Mouse (Mus musculus) CH12.LX (cell line): ENCODE data around the gene Tmem56. TPM values are rescaled to one million over a fixed set of nuclear protein-coding genes. Genes with fewer than 3 reads are reported as not detected.

ENCODE experiments used
- DNase-seq: peaks from one replicate; pipeline ENCODE4 v3.0.0-alpha.2; 2013; ENCODE audit errors: extremely low read depth
- H3K27ac ChIP-seq: 2 replicates; pipeline ENCODE4 v1.5.1; 2012; ENCODE audit warnings: low read depth, mild to moderate bottlenecking, control low read depth, moderate library complexity; ENCODE audit not compliant: insufficient read depth
- H3K27me3 ChIP-seq: replicated peaks from 2 replicates; pipeline ENCODE3; 2012; ENCODE audit warnings: inconsistent platforms
- H3K36me3 ChIP-seq, 2 experiments: replicated peaks in 1 of 2; 2 replicates each; pipeline versions ENCODE3 to v1.6.1; 2012; ENCODE audit warnings: inconsistent platforms in 1 of 2, low read length in 1 of 2, mild to moderate bottlenecking in 1 of 2, mixed read lengths in 1 of 2, moderate library complexity in 1 of 2; ENCODE audit not compliant: control insufficient read depth in 1 of 2, insufficient read depth in 1 of 2
- H3K4me1 ChIP-seq, 2 experiments: 2 replicates each; pipeline ENCODE4 v1.6.1; 2012; ENCODE audit warnings: inconsistent platforms in 1 of 2, moderate library complexity in 1 of 2; ENCODE audit not compliant: insufficient read depth in 2 of 2, control insufficient read depth in 1 of 2
- H3K4me2 ChIP-seq: 2 replicates; pipeline ENCODE4 v1.6.1; 2012; ENCODE audit warnings: low read depth, mild to moderate bottlenecking, control low read depth; ENCODE audit not compliant: poor library complexity, insufficient read depth, severe bottlenecking
- H3K4me3 ChIP-seq, 3 experiments: fragments of 150-350 bp in 1 of 3; sonication (generic) in 1 of 3; replicated peaks in 1 of 3; 2 replicates each; pipeline versions ENCODE3 to v1.5.1; 2011 to 2012; ENCODE audit warnings: low read depth in 2 of 3, low read length in 2 of 3, mild to moderate bottlenecking in 2 of 3, moderate library complexity in 2 of 3, control low read depth in 1 of 3, improper control_type of control experiment in 1 of 3, inconsistent platforms in 1 of 3, mixed read lengths in 1 of 3; ENCODE audit not compliant: poor library complexity in 1 of 3
- H3K79me2 ChIP-seq: replicated peaks from 2 replicates; pipeline ENCODE4 v1.6.1; 2012; ENCODE audit warnings: mild to moderate bottlenecking, moderate library complexity; ENCODE audit not compliant: control insufficient read depth, poor library complexity, insufficient read depth, severe bottlenecking; ENCODE audit errors: extremely low read depth
- H3K9ac ChIP-seq: 2 replicates; pipeline ENCODE4 v1.6.1; 2012; ENCODE audit warnings: low read depth, mild to moderate bottlenecking, control low read depth, moderate library complexity; ENCODE audit not compliant: insufficient read depth
- H3K9me3 ChIP-seq: replicated peaks from 2 replicates; pipeline ENCODE3; 2012; ENCODE audit warnings: low read length, inconsistent platforms, mixed read lengths
- BHLHE40 ChIP-seq: IDR thresholded peaks from 2 replicates; pipeline ENCODE4 v1.6.1; 2011; ENCODE audit warnings: mild to moderate bottlenecking, low read depth, low read length, improper control_type of control experiment
- CTCF ChIP-seq, 2 experiments: IDR thresholded peaks in 1 of 2; conservative IDR thresholded peaks in 1 of 2; 2 replicates each; pipeline ENCODE4 v1.5.1; 2011 to 2012; ENCODE audit warnings: low read depth in 2 of 2, low read length in 2 of 2, improper control_type of control experiment in 1 of 2, inconsistent platforms in 1 of 2, mild to moderate bottlenecking in 1 of 2, moderate library complexity in 1 of 2
- E2F4 ChIP-seq: IDR thresholded peaks from 2 replicates; pipeline ENCODE4 v1.6.1; 2011; ENCODE audit warnings: low read depth, low read length, improper control_type of control experiment; ENCODE audit not compliant: insufficient replicate concordance
- EP300 ChIP-seq: IDR thresholded peaks from 2 replicates; pipeline ENCODE4 v1.6.1; 2011; ENCODE audit warnings: low read length, improper control_type of control experiment
- ETS1 ChIP-seq: conservative IDR thresholded peaks from 2 replicates; pipeline ENCODE4 v1.6.1; 2012; ENCODE audit warnings: low read depth, mild to moderate bottlenecking, inconsistent platforms, low read length, improper control_type of control experiment, moderate library complexity
- HCFC1 ChIP-seq: IDR thresholded peaks from 2 replicates; pipeline ENCODE4 v1.6.1; 2012; ENCODE audit warnings: low read depth, mild to moderate bottlenecking, inconsistent platforms, low read length, improper control_type of control experiment
- JUN ChIP-seq: IDR thresholded peaks from 2 replicates; pipeline ENCODE4 v1.6.1; 2011; ENCODE audit warnings: low read depth, mild to moderate bottlenecking, low read length, improper control_type of control experiment, moderate library complexity; ENCODE audit not compliant: insufficient read depth
- JUND ChIP-seq: conservative IDR thresholded peaks from 2 replicates; pipeline ENCODE4 v1.6.1; 2011; ENCODE audit warnings: low read depth, low read length, improper control_type of control experiment
- KAT2A ChIP-seq: IDR thresholded peaks from 2 replicates; pipeline ENCODE4 v1.6.1; 2012; ENCODE audit warnings: low read length, improper control_type of control experiment, inconsistent platforms; ENCODE audit not compliant: insufficient replicate concordance
- MAX ChIP-seq: IDR thresholded peaks from 2 replicates; pipeline ENCODE4 v1.6.1; 2011; ENCODE audit warnings: low read length, improper control_type of control experiment
- MEF2A ChIP-seq: IDR thresholded peaks from 2 replicates; pipeline ENCODE4 v1.6.1; 2014; ENCODE audit warnings: low read depth, mild to moderate bottlenecking, inconsistent platforms, low read length, improper control_type of control experiment, borderline replicate concordance
- MXI1 ChIP-seq: IDR thresholded peaks from 2 replicates; pipeline ENCODE4 v1.6.1; 2011; ENCODE audit warnings: mild to moderate bottlenecking, low read depth, low read length, improper control_type of control experiment
- MYC ChIP-seq: IDR thresholded peaks from 2 replicates; pipeline ENCODE4 v1.6.1; 2011; ENCODE audit warnings: low read depth, mild to moderate bottlenecking, improper control_type of control experiment, low read length
- NELFE ChIP-seq: IDR thresholded peaks from 2 replicates; pipeline ENCODE4 v1.6.1; 2011; ENCODE audit warnings: low read depth, low read length, improper control_type of control experiment
- NRF1 ChIP-seq: IDR thresholded peaks from 2 replicates; pipeline ENCODE4 v1.6.1; 2014; ENCODE audit warnings: low read depth, mild to moderate bottlenecking, inconsistent platforms, low read length, improper control_type of control experiment, moderate library complexity
- PAX5 ChIP-seq: IDR thresholded peaks from 2 replicates; pipeline ENCODE4 v1.6.1; 2012; ENCODE audit warnings: low read length, inconsistent platforms, mixed read lengths
- POLR2AphosphoS2 ChIP-seq: IDR thresholded peaks from 2 replicates; pipeline ENCODE4 v1.6.1; 2011; ENCODE audit warnings: low read depth, low read length, improper control_type of control experiment
- SIN3A ChIP-seq: IDR thresholded peaks from 2 replicates; pipeline ENCODE4 v1.6.1; 2012; ENCODE audit warnings: low read length, improper control_type of control experiment, inconsistent platforms
- SMC3 ChIP-seq: IDR thresholded peaks from 2 replicates; pipeline ENCODE4 v1.6.1; 2011; ENCODE audit warnings: low read depth, low read length, improper control_type of control experiment
- TBP ChIP-seq: conservative IDR thresholded peaks from 2 replicates; pipeline ENCODE4 v1.6.1; 2011; ENCODE audit warnings: low read depth, low read length, improper control_type of control experiment
- TCF12 ChIP-seq: IDR thresholded peaks from 2 replicates; pipeline ENCODE4 v1.6.1; 2014; ENCODE audit warnings: low read depth, mild to moderate bottlenecking, inconsistent platforms, low read length, improper control_type of control experiment
- USF1 ChIP-seq: IDR thresholded peaks from 2 replicates; pipeline ENCODE4 v1.6.1; 2014; ENCODE audit warnings: low read depth, mild to moderate bottlenecking, inconsistent platforms, low read length, improper control_type of control experiment
- USF2 ChIP-seq: conservative IDR thresholded peaks from 2 replicates; pipeline ENCODE4 v1.6.1; 2011; ENCODE audit warnings: low read depth, low read length, improper control_type of control experiment
- ZC3H11A ChIP-seq: IDR thresholded peaks from 2 replicates; pipeline ENCODE4 v1.6.1; 2012; ENCODE audit warnings: low read depth, mild to moderate bottlenecking, inconsistent platforms, low read length, improper control_type of control experiment
- ZMIZ1 ChIP-seq: IDR thresholded peaks from 2 replicates; pipeline ENCODE4 v1.6.1; 2012; ENCODE audit warnings: low read depth, mild to moderate bottlenecking, inconsistent platforms, low read length, improper control_type of control experiment
- ZNF384 ChIP-seq: IDR thresholded peaks from 2 replicates; pipeline ENCODE4 v1.6.1; 2012; ENCODE audit warnings: low read depth, low read length, improper control_type of control experiment, inconsistent platforms
- dilution Hi-C: fragments of 300-500 bp; cut with MboI; formaldehyde crosslinking; loops from 2 replicates; pipeline ENCODE4 v1.14.3; 2020; ENCODE audit warnings: low sequenced_read_pairs; ENCODE audit not compliant: extremely low pct_unique_long_range_greater_than_20kb, extremely low pct_ligation_motif_present
- in situ Hi-C: fragments of 300-500 bp; cut with MboI; formaldehyde crosslinking; loops from 3 replicates; pipeline ENCODE4 v1.14.3; 2019; ENCODE audit warnings: low sequenced_read_pairs, low pct_ligation_motif_present, low pct_unique_long_range_greater_than_20kb, mixed read lengths
- polyA plus RNA-seq: library from polyadenylated mRNA; unstranded; fragments of >175 nt; gene quantifications from 2 replicates; pipeline ENCODE4 v1.2.1, GENCODE M21; 2012; ENCODE audit warnings: low read depth; ENCODE audit not compliant: insufficient read length
- total RNA-seq, 2 experiments: library from RNA; depleted of rRNA; stranded (reverse); fragments of 300-350 nt in 1 of 2; fragments of >200 nt in 1 of 2; gene quantifications; 2 replicates each; pipeline ENCODE4 v1.2.3; 2012 to 2014

Tmem56 gene
- total and polyA plus RNA-seq, 3 experiments = not detected

DNA sequence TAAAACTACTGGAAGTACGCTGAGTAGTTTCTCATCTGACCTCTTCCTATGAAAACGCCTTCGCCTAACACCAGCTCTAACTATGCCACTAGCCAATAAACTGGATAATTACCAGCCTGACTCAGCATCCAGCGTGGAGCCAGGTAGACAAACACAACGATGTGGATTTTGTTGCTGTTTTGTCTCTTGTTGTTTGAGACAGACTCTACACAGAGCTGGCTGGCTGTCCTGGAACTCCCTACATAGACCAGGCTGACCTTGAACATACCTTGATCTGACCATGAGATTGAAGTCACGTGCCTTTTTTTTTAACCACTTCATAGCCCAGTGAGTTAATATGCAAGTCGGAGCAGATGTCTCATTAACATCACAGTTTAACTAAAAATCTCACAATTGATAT is 27.4 kb downstream of the Tmem56 start:
- Histone ChIP-seq H3K27me3 (no peaks in the 10 kb centered on the region), H3K9me3 (no peaks in the 10 kb centered on the region), H3K9ac (no peak overlapping the region), H3K36me3 (no peaks in the 10 kb centered on the region), H3K79me2 (no peaks in the 10 kb centered on the region), H3K4me1 (no peaks in the 10 kb centered on the region), H3K4me2 (no peak overlapping the region), H3K4me3 (no peak overlapping the region), H3K27ac (no peak overlapping the region)
- in situ Hi-C loops (loop anchor here (5.0 kb wide), 1 partner anchor 37 kb away; the partner anchor contains the start of gene Alg14), dilution Hi-C loops (no loop called here)
- no peak for TF ChIP-seq ZNF384
- TF ChIP-seq KAT2A = no peak
- TF ChIP-seq USF2 = no peak
- TF ChIP-seq MXI1 = no peak
- no peak for TF ChIP-seq ZMIZ1
- no peak for TF ChIP-seq POLR2AphosphoS2
- TF ChIP-seq HCFC1 = no peak
- TF ChIP-seq JUND = no peak
- no peak for TF ChIP-seq CTCF (conservative IDR thresholded peaks at IDR 0.05 in 1 of 2, IDR thresholded peaks at IDR 0.05 in 1 of 2; ENCODE audit: low read depth in 2 of 2, low read length in 2 of 2)
- TF ChIP-seq MYC = no peak
- TF ChIP-seq NRF1 = no peak
- TF ChIP-seq MEF2A = no peak
- no peak for TF ChIP-seq ZC3H11A
- TF ChIP-seq USF1 = no peak
- TF ChIP-seq EP300 = no peak
- TF ChIP-seq TCF12 = no peak
- no peak for TF ChIP-seq SIN3A
- TF ChIP-seq SMC3 = no peak
- no peak for TF ChIP-seq E2F4
- no peak for TF ChIP-seq NELFE
- no peak for DNase-seq

DNA sequence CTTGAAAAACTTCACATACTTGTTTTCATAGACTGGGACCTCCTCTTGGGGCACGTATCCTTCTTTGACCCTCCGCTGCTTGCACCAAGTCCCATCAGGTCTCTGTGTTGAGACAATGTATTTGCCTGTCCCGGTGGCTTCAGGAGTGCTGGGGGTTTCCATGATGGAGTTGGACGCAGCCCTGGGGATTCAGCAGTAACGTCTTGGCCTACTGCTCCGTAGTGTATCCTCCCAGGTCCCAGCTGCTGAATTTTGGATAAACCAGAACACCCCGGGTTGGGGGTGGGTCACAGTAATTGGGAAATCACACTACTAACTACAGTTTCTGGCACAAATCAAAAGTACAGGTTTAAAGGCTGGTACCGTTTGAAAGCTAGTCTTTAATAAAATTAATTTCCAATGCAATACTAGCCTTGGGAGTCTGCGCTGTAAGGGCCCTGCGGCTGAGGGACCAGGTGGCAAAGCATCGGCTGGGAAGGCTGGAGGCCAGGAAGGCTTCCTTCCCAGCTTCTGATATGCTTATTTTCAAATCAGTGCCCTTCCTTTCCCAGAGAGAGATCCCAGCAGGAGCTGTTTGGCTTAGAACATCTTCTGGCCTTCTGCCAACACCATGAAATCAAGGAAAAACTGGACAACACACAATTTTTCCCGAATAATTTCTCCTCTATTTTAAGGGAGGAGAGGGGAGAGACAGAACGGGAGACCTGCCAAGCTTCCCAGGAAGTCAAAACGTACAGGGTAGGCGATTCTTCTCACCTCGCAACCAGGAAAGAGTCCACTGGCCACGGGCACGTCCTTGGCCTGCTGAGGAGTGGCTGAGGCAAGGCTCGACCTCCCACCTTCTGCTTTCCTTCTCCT is 32.1 kb downstream of the Tmem56 start:
- Histone ChIP-seq H3K9ac (no peak overlapping the region), H3K4me3 (no peak overlapping the region), H3K27ac (no peak overlapping the region), H3K27me3 (no peaks in the 10 kb centered on the region), H3K4me2 (no peak overlapping the region), H3K36me3 (no peaks in the 10 kb centered on the region), H3K79me2 (no peaks in the 10 kb centered on the region), H3K4me1 (no peaks in the 10 kb centered on the region), H3K9me3 (no peaks in the 10 kb centered on the region)
- DNase-seq = no peak
- in situ Hi-C loops = no loop called here
- dilution Hi-C loops = no loop called here
- no peak for TF ChIP-seq ZC3H11A
- TF ChIP-seq MAX = no peak
- no peak for TF ChIP-seq USF1
- no peak for TF ChIP-seq TBP
- TF ChIP-seq ETS1 = no peak
- TF ChIP-seq E2F4 = no peak
- no peak for TF ChIP-seq BHLHE40
- TF ChIP-seq PAX5 = no peak
- no peak for TF ChIP-seq JUN
- TF ChIP-seq POLR2AphosphoS2 = no peak
- TF ChIP-seq CTCF (conservative IDR thresholded peaks at IDR 0.05 in 1 of 2, IDR thresholded peaks at IDR 0.05 in 1 of 2; ENCODE audit: low read depth in 2 of 2, low read length in 2 of 2) = no peak
